Mouse (Mus musculus) embryonic facial prominence, embryonic 11.5 days (tissue): ENCODE measurements around the gene Leo1. TPM values are rescaled to one million over a fixed set of nuclear protein-coding genes. Genes with fewer than 3 reads are reported as not detected.

Experiments
- ATAC-seq: fragments of 200-750 bp; cut with Nextera tagmentation; replicated peaks from 2 replicates; pipeline ENCODE4 v1.8.0; 2017; ENCODE audit warnings: low read depth; ENCODE audit not compliant: insufficient number of reproducible peaks, low FRiP score, low TSS enrichment
- DNase-seq: peaks from one replicate; pipeline ENCODE4 v3.0.0-alpha.2; 2015; ENCODE audit warnings: low spot score
- H3K27ac ChIP-seq: fragments of 300-500 bp; sonication (generic); replicated peaks from 2 replicates; pipeline ENCODE4 v1.5.1; 2014; ENCODE audit warnings: mild to moderate bottlenecking, low read depth, low read length, control low read depth
- H3K27me3 ChIP-seq: fragments of 300-500 bp; sonication (generic); 2 replicates; pipeline ENCODE4 v1.6.1; 2014; ENCODE audit warnings: mild to moderate bottlenecking, low read length, moderate library complexity, mixed read lengths; ENCODE audit not compliant: control insufficient read depth, insufficient read depth
- H3K36me3 ChIP-seq: fragments of 300-500 bp; sonication (generic); replicated peaks from 2 replicates; pipeline ENCODE4 v1.6.1; 2014; ENCODE audit warnings: low read depth, mild to moderate bottlenecking, low read length, moderate library complexity, mixed read lengths; ENCODE audit not compliant: control insufficient read depth, insufficient read depth
- H3K4me1 ChIP-seq: fragments of 300-500 bp; sonication (generic); 2 replicates; pipeline ENCODE4 v1.6.1; 2014; ENCODE audit warnings: low read length, mixed read lengths; ENCODE audit not compliant: control insufficient read depth, insufficient read depth
- H3K4me2 ChIP-seq: fragments of 300-500 bp; sonication (generic); 2 replicates; pipeline ENCODE4 v1.6.1; 2014; ENCODE audit warnings: low read depth, mild to moderate bottlenecking, control low read depth, low read length, moderate library complexity
- H3K4me3 ChIP-seq: fragments of 300-500 bp; sonication (generic); 2 replicates; pipeline ENCODE4 v1.5.1; 2014; ENCODE audit warnings: low read depth, low read length, control low read depth
- H3K9ac ChIP-seq: fragments of 300-500 bp; sonication (generic); replicated peaks from 2 replicates; pipeline ENCODE4 v1.6.1; 2014; ENCODE audit warnings: mild to moderate bottlenecking, control low read depth, low read length
- H3K9me3 ChIP-seq: fragments of 300-500 bp; sonication (generic); replicated peaks from 2 replicates; pipeline ENCODE4 v1.6.1; 2016; ENCODE audit warnings: mild to moderate bottlenecking, low read length, inconsistent platforms, mixed read lengths; ENCODE audit not compliant: control insufficient read depth
- WGBS: fragments of 180-500 bp; shearing (Covaris S2); extraction: QIAGEN DNeasy Blood & Tissue Kit; methylation state at CpG from one replicate; pipeline ENCODE4 v1.1.7; 2014; 5-methylcytosine and 5-hydroxymethylcytosine counted together
- polyA plus RNA-seq: library from polyadenylated mRNA; unstranded; fragments of >200 nt; fragmentation: Nextera tagmentation; extraction: Ambion mirVana; gene quantifications from 2 replicates; pipeline ENCODE4 v1.2.1, GENCODE M21; 2014

Leo1 gene
- 50.5 and 50.7 TPM in 2 replicates for polyA plus RNA-seq

DNA sequence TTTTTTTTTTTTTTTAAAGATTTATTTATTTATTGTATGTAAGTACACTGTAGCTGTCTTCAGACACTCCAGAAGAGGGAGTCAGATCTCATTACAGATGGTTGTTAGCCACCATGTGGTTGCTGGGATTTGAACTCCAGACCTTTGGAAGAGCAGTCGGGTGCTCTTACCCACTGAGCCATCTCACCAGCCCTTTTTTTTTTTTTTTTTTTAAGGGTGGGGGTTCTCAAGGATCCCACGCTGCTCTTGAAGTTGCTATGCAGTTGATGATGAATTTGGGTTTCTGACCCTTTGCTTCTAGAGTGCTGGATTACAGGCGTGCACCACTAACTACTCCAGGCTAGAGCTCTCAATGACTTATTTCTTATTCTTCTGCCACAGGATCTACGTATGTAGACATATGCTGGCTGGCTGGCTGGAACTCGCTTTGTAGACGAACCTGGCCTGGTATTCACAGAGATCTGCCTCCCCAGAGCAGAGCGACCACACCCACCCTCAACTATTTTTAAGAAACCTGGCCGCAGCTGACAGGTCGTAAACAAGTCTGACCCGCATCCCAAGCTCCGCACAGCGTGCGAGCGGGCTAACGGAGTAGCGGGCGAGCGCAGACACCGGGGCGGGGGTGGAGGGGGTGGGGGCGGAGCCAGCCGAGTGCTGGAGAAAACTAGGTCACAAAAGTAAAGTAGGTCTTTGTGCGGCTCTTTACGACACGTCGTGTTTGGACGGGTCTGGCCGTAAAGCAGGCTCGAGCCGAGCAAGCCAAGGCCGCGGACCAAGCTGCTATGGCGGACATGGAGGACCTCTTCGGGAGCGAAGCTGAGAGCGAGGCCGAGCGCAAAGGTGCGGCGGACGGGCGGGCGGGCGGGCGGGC is at the start of gene Leo1:
Gene Leo1, plus strand, starts transcription at position 729 of the 871 bp plus-strand sequence.
- H3K27me3 ChIP-seq: no peaks in the 10 kb centered on the region
- peak; percentile 93 for DNase-seq
- ATAC-seq: peak; percentile 92
- H3K27ac ChIP-seq: peak within 1 kb of the TSS; percentile 35
- no peaks in the 10 kb centered on the region; the same call in 1 of the 2 replicates for H3K36me3 ChIP-seq
- H3K9me3 ChIP-seq: no peaks in the 10 kb centered on the region
- WGBS: under 1% methylated on average over 43 of the region's 45 CpGs
- H3K4me1 ChIP-seq: peaks cover 3% of the 10 kb centered on the region; the same call in 1 of the 2 replicates
- H3K4me3 ChIP-seq: peak within 1 kb of the TSS; percentile 76
- H3K4me2 ChIP-seq: peak within 1 kb of the TSS; percentile 74
- peak within 1 kb of the TSS; percentile 89 for H3K9ac ChIP-seq

DNA sequence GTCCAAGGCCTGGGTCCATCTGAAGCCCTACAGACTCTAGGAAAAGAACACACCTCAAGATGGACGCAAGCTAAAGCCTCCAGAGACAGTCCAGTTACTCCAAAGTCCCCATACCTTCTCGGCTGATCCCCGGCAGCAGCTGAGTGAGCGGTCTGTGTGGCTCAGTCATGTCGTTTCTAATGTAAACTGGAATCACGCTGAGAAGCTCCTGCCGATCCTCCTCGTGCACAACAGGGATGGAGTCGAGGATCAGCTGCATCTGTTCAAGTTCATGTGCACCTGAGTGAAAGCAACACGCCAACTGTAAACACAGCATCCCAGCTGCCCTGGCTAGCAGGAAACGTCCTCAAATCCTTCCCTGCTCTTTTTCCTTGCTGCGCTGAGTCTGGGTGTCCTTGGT is 48.1 kb upstream of the Leo1 start:
- no peaks in the 10 kb centered on the region for H3K27me3 ChIP-seq
- no peak overlapping the region for H3K4me3 ChIP-seq
- peaks cover 17% of the 10 kb centered on the region for H3K36me3 ChIP-seq
- no peak overlapping the region for H3K27ac ChIP-seq
- no peak for ATAC-seq
- no peak overlapping the region for H3K9ac ChIP-seq
- no peaks in the 10 kb centered on the region for H3K4me1 ChIP-seq
- no peak overlapping the region for H3K4me2 ChIP-seq
- no peak for DNase-seq
- WGBS: 81% methylated on average over 12 of the region's 12 CpGs
- H3K9me3 ChIP-seq: no peaks in the 10 kb centered on the region

GRCm38 (mm10) chr9:75395971-75396370 is 45.4 kb upstream of the Leo1 start:
- no peak overlapping the region for H3K27ac ChIP-seq
- no peak overlapping the region for H3K4me3 ChIP-seq
- H3K9ac ChIP-seq: no peak overlapping the region
- no peak for DNase-seq
- H3K36me3 ChIP-seq: peaks cover 8% of the 10 kb centered on the region
- 88% methylated on average over 6 of the region's 6 CpGs for WGBS
- no peak overlapping the region for H3K4me2 ChIP-seq
- no peak for ATAC-seq
- H3K4me1 ChIP-seq: no peaks in the 10 kb centered on the region
- H3K9me3 ChIP-seq: no peaks in the 10 kb centered on the region
- H3K27me3 ChIP-seq: no peaks in the 10 kb centered on the region

DNA sequence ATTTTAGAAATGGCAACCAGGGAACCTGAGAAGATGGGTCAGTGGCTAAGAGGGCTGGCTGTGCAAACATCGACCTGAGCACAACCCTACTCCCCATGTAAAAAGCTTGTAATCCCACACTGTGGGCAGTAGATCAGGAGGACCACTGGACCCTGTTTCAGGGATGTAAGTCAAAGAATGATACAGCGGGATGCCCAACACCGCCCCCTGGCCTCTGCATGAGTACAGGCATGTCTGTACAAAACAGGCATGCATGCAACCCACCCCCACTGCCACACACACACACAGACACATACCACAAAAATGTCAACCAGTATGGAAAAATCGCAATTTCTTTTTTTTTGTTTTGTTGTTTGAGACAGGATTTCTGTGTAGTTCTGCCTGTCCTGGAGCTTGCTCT is 42.3 kb upstream of the Leo1 start:
- no peak for ATAC-seq

DNA sequence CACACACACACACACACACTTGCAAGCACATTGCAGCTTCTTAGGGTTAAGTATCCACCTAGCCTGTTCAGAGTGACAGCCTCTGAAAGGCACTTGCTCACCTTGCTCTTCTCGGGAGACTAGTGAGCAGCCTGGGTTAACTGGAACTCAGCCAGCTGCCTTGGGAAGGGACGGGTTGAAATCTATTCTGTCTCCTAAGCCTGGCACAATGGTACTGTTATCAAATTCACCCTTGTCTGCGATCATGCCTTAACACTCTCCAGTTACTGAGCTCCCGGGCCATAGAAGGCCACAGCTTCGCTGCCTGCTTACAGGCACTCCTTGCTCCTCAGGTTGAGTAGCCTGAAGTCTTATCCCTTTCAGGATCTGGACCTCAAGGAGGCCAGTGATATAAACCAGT is 40.7 kb upstream of the Leo1 start:
- Histone ChIP-seq H3K27ac (no peak overlapping the region), H3K4me3 (no peak overlapping the region), H3K36me3 (peaks cover 3% of the 10 kb centered on the region), H3K4me1 (no peaks in the 10 kb centered on the region), H3K9me3 (no peaks in the 10 kb centered on the region), H3K27me3 (no peaks in the 10 kb centered on the region), H3K4me2 (no peak overlapping the region), H3K9ac (no peak overlapping the region)
- DNase-seq: no peak
- no peak for ATAC-seq
- WGBS: 78% methylated on average over 5 of the region's 5 CpGs

More for the DNA sequence above, 42.3 kb upstream of the Leo1 start:
- Histone ChIP-seq H3K9me3 (no peaks in the 10 kb centered on the region), H3K27ac (no peak overlapping the region), H3K4me3 (no peak overlapping the region), H3K4me1 (no peaks in the 10 kb centered on the region), H3K9ac (no peak overlapping the region), H3K36me3 (peaks cover 3% of the 10 kb centered on the region), H3K4me2 (no peak overlapping the region), H3K27me3 (no peaks in the 10 kb centered on the region)
- no peak for DNase-seq
- 95% methylated on average over 4 of the region's 4 CpGs for WGBS

- H3K9me3 ChIP-seq: no peaks in the 10 kb centered on the region
- H3K4me2 ChIP-seq: no peak overlapping the region
- ATAC-seq (no peak), DNase-seq (no peak)
- H3K4me1 ChIP-seq: no peaks in the 10 kb centered on the region
- H3K36me3 ChIP-seq: peaks cover 3% of the 10 kb centered on the region
- H3K9ac ChIP-seq: 0 out of 2 replicates have a peak overlapping the region, but pooled peaks have one; percentile 9
- H3K27me3 ChIP-seq: no peaks in the 10 kb centered on the region
- WGBS: 79% methylated on average over 20 of the region's 20 CpGs
- no peak overlapping the region for H3K27ac ChIP-seq
- H3K4me3 ChIP-seq: no peak overlapping the region
These were observed 39.5 kb upstream of the Leo1 start for GRCm38 (mm10) chr9:75401593-75402504.

GRCm38 (mm10) chr9:75403520-75403919 is 37.8 kb upstream of the Leo1 start:
- H3K27ac ChIP-seq: no peak overlapping the region
- H3K4me3 ChIP-seq: no peak overlapping the region
- no peak overlapping the region for H3K4me2 ChIP-seq
- peak; percentile 21 for DNase-seq
- no peaks in the 10 kb centered on the region for H3K36me3 ChIP-seq
- no peaks in the 10 kb centered on the region for H3K9me3 ChIP-seq
- H3K9ac ChIP-seq: no peak overlapping the region
- WGBS: 77% methylated on average over 3 of the region's 3 CpGs
- no peak for ATAC-seq
- no peaks in the 10 kb centered on the region for H3K27me3 ChIP-seq
- no peaks in the 10 kb centered on the region for H3K4me1 ChIP-seq
